Mouse (Mus musculus): Measurements from ENCODE around the gene Prkcsh. TPM values are rescaled to one million over a fixed set of nuclear protein-coding genes. Genes with fewer than 3 reads are reported as not detected.

The Prkcsh gene
- total RNA-seq, 1 experiment: 234 TPM

GRCm38 (mm10) chr9:22053657-22054056 is 51.1 kb downstream of the Prkcsh start:
- no peak for DNase-seq (ENCODE audit: low read depth, low spot score)
- peaks cover 3 to 34% of the 10 kb centered on the region in 2 experiments; a peak in 3 of 4 replicates for H3K4me1 ChIP-seq (ENCODE audit: control insufficient read depth in 2 of 2, insufficient read depth in 2 of 2, low read length in 2 of 2, poor library complexity in 1 of 2)
- H3K36me3 ChIP-seq (ENCODE audit: control insufficient read depth, insufficient read depth, low read length, poor library complexity, severe bottlenecking): no peaks in the 10 kb centered on the region
- no peak for TF ChIP-seq MAFK (IDR thresholded peaks at IDR 0.05; ENCODE audit: insufficient read depth, low read depth, low read length)
- TF ChIP-seq ZC3H11A (IDR thresholded peaks at IDR 0.05; ENCODE audit: borderline replicate concordance, low read depth, low read length): no peak
- no peak for TF ChIP-seq ZNF384 (IDR thresholded peaks at IDR 0.05; ENCODE audit: low read depth, low read length)
- TF ChIP-seq HCFC1 (IDR thresholded peaks at IDR 0.05; ENCODE audit: borderline replicate concordance, insufficient read depth, low read length): no peak
- no peak for TF ChIP-seq CHD2 (IDR thresholded peaks at IDR 0.05; ENCODE audit: low read depth, low read length)
- in situ Hi-C loops (cut with MboI; ENCODE audit: low sequenced_read_pairs in 2 of 2, unreplicated experiment in 2 of 2): no loop called here
- H3K4me3 ChIP-seq (ENCODE audit: insufficient read depth in 1 of 2, low read depth in 1 of 2, low read length in 2 of 2, poor library complexity in 1 of 2, severe bottlenecking in 1 of 2): no peak overlapping the region
- H3K9ac ChIP-seq (ENCODE audit: insufficient read depth, low read depth, low read length, poor library complexity, severe bottlenecking): no peak overlapping the region
- no peak overlapping the region for H3K27ac ChIP-seq (ENCODE audit: insufficient read depth, low read depth, low read length, poor library complexity, severe bottlenecking)
- H3K9me3 ChIP-seq (ENCODE audit: control insufficient read depth, insufficient read depth, low read depth, low read length): no peaks in the 10 kb centered on the region

GRCm38 (mm10) chr9:22054411-22055076 is 51.9 kb downstream of the Prkcsh start:
- DNase-seq (ENCODE audit: low read depth, low spot score): peak; percentile 87
- in situ Hi-C loops (cut with MboI; ENCODE audit: low sequenced_read_pairs in 2 of 2, unreplicated experiment in 2 of 2): no loop called here
- Histone ChIP-seq H3K36me3 (ENCODE audit: control insufficient read depth, insufficient read depth, low read length, poor library complexity, severe bottlenecking) (no peaks in the 10 kb centered on the region), H3K4me3 (ENCODE audit: insufficient read depth in 1 of 2, low read depth in 1 of 2, low read length in 2 of 2, poor library complexity in 1 of 2, severe bottlenecking in 1 of 2) (peak overlapping the region; percentile 53 to 61), H3K27ac (ENCODE audit: insufficient read depth, low read depth, low read length, poor library complexity, severe bottlenecking) (no peak overlapping the region), H3K9me3 (ENCODE audit: control insufficient read depth, insufficient read depth, low read depth, low read length) (no peaks in the 10 kb centered on the region), H3K4me1 (ENCODE audit: control insufficient read depth in 2 of 2, insufficient read depth in 2 of 2, low read length in 2 of 2, poor library complexity in 1 of 2) (peaks cover 3 to 28% of the 10 kb centered on the region in 2 experiments; a peak in 3 of 4 replicates), H3K9ac (ENCODE audit: insufficient read depth, low read depth, low read length, poor library complexity, severe bottlenecking) (peak overlapping the region; percentile 33; the same call in 1 of the 2 replicates)
- no peak for TF ChIP-seq MAFK (IDR thresholded peaks at IDR 0.05; ENCODE audit: insufficient read depth, low read depth, low read length)
- peak; percentile 58; the same call in 1 of the 2 replicates for TF ChIP-seq HCFC1 (IDR thresholded peaks at IDR 0.05; ENCODE audit: borderline replicate concordance, insufficient read depth, low read length)
- peak; percentile 24; the same call in 1 of the 2 replicates for TF ChIP-seq ZC3H11A (IDR thresholded peaks at IDR 0.05; ENCODE audit: borderline replicate concordance, low read depth, low read length)
- no peak for TF ChIP-seq ZNF384 (IDR thresholded peaks at IDR 0.05; ENCODE audit: low read depth, low read length)
- TF ChIP-seq CHD2 (IDR thresholded peaks at IDR 0.05; ENCODE audit: low read depth, low read length): no peak

- H3K9ac ChIP-seq (ENCODE audit: insufficient read depth, low read depth, low read length, poor library complexity, severe bottlenecking): no peak overlapping the region
- H3K9me3 ChIP-seq (ENCODE audit: control insufficient read depth, insufficient read depth, low read depth, low read length): no peaks in the 10 kb centered on the region
- no peak for DNase-seq (ENCODE audit: low read depth, low spot score)
- in situ Hi-C loops (cut with MboI; ENCODE audit: low sequenced_read_pairs in 2 of 2, unreplicated experiment in 2 of 2): no loop called here
- TF ChIP-seq CHD2 (IDR thresholded peaks at IDR 0.05; ENCODE audit: low read depth, low read length) (no peak), ZNF384 (IDR thresholded peaks at IDR 0.05; ENCODE audit: low read depth, low read length) (no peak), MAFK (IDR thresholded peaks at IDR 0.05; ENCODE audit: insufficient read depth, low read depth, low read length) (no peak), ZC3H11A (IDR thresholded peaks at IDR 0.05; ENCODE audit: borderline replicate concordance, low read depth, low read length) (no peak), HCFC1 (IDR thresholded peaks at IDR 0.05; ENCODE audit: borderline replicate concordance, insufficient read depth, low read length) (no peak)
- H3K36me3 ChIP-seq (ENCODE audit: control insufficient read depth, insufficient read depth, low read length, poor library complexity, severe bottlenecking): no peaks in the 10 kb centered on the region
- H3K4me1 ChIP-seq (ENCODE audit: control insufficient read depth in 2 of 2, insufficient read depth in 2 of 2, low read length in 2 of 2, poor library complexity in 1 of 2): peaks cover 0 to 19% of the 10 kb centered on the region in 2 experiments; a peak in 3 of 4 replicates
- H3K4me3 ChIP-seq (ENCODE audit: insufficient read depth in 1 of 2, low read depth in 1 of 2, low read length in 2 of 2, poor library complexity in 1 of 2, severe bottlenecking in 1 of 2): peak overlapping the region in 1 of 2 experiments; percentile 38; a peak in 1 of 4 replicates
- H3K27ac ChIP-seq (ENCODE audit: insufficient read depth, low read depth, low read length, poor library complexity, severe bottlenecking): no peak overlapping the region
Measured at GRCm38 (mm10) chr9:22055713-22056112, 53.1 kb downstream of the Prkcsh start.

- H3K9ac ChIP-seq (ENCODE audit: insufficient read depth, low read depth, low read length, poor library complexity, severe bottlenecking): no peak overlapping the region
- DNase-seq (ENCODE audit: low read depth, low spot score): no peak
- H3K27ac ChIP-seq (ENCODE audit: insufficient read depth, low read depth, low read length, poor library complexity, severe bottlenecking): no peak overlapping the region
- no peak for TF ChIP-seq MAFK (IDR thresholded peaks at IDR 0.05; ENCODE audit: insufficient read depth, low read depth, low read length)
- no peak for TF ChIP-seq HCFC1 (IDR thresholded peaks at IDR 0.05; ENCODE audit: borderline replicate concordance, insufficient read depth, low read length)
- TF ChIP-seq ZC3H11A (IDR thresholded peaks at IDR 0.05; ENCODE audit: borderline replicate concordance, low read depth, low read length): no peak
- no peak for TF ChIP-seq ZNF384 (IDR thresholded peaks at IDR 0.05; ENCODE audit: low read depth, low read length)
- TF ChIP-seq CHD2 (IDR thresholded peaks at IDR 0.05; ENCODE audit: low read depth, low read length): no peak
- in situ Hi-C loops (cut with MboI; ENCODE audit: low sequenced_read_pairs in 2 of 2, unreplicated experiment in 2 of 2): no loop called here
- H3K36me3 ChIP-seq (ENCODE audit: control insufficient read depth, insufficient read depth, low read length, poor library complexity, severe bottlenecking): peaks cover 2% of the 10 kb centered on the region; the same call in 1 of the 2 replicates
- H3K9me3 ChIP-seq (ENCODE audit: control insufficient read depth, insufficient read depth, low read depth, low read length): no peaks in the 10 kb centered on the region
- no peak overlapping the region for H3K4me3 ChIP-seq (ENCODE audit: insufficient read depth in 1 of 2, low read depth in 1 of 2, low read length in 2 of 2, poor library complexity in 1 of 2, severe bottlenecking in 1 of 2)
- peaks cover 0 to 12% of the 10 kb centered on the region in 2 experiments; a peak in 3 of 4 replicates for H3K4me1 ChIP-seq (ENCODE audit: control insufficient read depth in 2 of 2, insufficient read depth in 2 of 2, low read length in 2 of 2, poor library complexity in 1 of 2)
Measured at GRCm38 (mm10) chr9:22056303-22056910, 53.8 kb downstream of the Prkcsh start.
